Mouse (Mus musculus) liver, adult 2 months (tissue): ENCODE data around the gene Kpnb1.

Source experiments
- CTCF ChIP-seq: fragments of 200-500 bp; IDR thresholded peaks from 2 replicates; pipeline ENCODE4 v1.5.1; 2011; ENCODE audit warnings: low read depth, low read length, control low read depth
- POLR2A ChIP-seq: fragments of 200-500 bp; IDR thresholded peaks from 2 replicates; pipeline ENCODE4 v1.6.1; 2011; ENCODE audit warnings: low read length, control low read depth; ENCODE audit not compliant: insufficient read depth; ENCODE audit errors: extremely low read depth

- TF ChIP-seq POLR2A = no peak
- no peak for TF ChIP-seq CTCF
Measured at GRCm38 (mm10) chr11:97221611-97222010, 33.9 kb upstream of the Kpnb1 start.
